Mouse (Mus musculus): ENCODE measurements around the gene Efcab9. TPM values are rescaled to one million over a fixed set of nuclear protein-coding genes. Genes with fewer than 3 reads are reported as not detected.

Gene Efcab9
- polyA plus RNA-seq, 1 experiment from 2014 or later: 0.49 TPM

DNA sequence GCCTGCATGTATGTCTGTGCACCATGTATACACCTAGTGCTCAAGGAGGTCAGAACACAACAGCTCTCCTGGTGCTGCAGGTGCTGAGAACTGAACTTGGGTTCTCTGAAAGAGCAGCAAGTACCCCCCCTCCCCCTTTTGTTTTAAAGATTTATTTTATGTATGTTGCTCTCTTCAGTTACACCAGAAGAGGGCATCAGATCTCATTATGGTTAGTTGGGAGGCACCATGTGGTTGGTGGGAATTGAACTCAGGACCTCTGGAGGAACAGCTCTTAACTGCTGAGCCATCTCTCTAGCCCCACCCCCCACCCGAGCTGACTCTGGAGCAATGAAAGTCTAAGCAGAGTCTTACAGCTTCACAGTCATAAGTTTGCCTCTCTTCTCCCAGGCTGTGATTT lies 21.0 kb downstream of the Efcab9 start:
- 67% methylated on average over 1 of the region's 1 CpGs for WGBS
- no peaks in the 10 kb centered on the region for H3K9me3 ChIP-seq (replicated peaks; ENCODE audit: low read length)
- TF ChIP-seq CTCF (IDR thresholded peaks at IDR 0.05; ENCODE audit: low read depth): peak; percentile 25; the same call in 1 of the 2 replicates
- H3K36me3 ChIP-seq (ENCODE audit: insufficient read depth, low read length): peaks cover 2% of the 10 kb centered on the region; the same call in 1 of the 2 replicates
- H3K9ac ChIP-seq (ENCODE audit: low read depth, low read length): no peak overlapping the region
- DNase-seq (ENCODE audit: low spot score): no peak
- no peak overlapping the region for H3K4me3 ChIP-seq (replicated peaks; ENCODE audit: low read depth, low read length)
- H3K27me3 ChIP-seq (ENCODE audit: insufficient read depth, low read length): no peaks in the 10 kb centered on the region
- no peak overlapping the region for H3K27ac ChIP-seq
- H3K4me2 ChIP-seq (ENCODE audit: low read length): no peak overlapping the region
- ATAC-seq (replicated peaks; ENCODE audit: low FRiP score, low read depth): no peak
- no peaks in the 10 kb centered on the region for H3K4me1 ChIP-seq (replicated peaks; ENCODE audit: insufficient read depth, low read length)

DNA sequence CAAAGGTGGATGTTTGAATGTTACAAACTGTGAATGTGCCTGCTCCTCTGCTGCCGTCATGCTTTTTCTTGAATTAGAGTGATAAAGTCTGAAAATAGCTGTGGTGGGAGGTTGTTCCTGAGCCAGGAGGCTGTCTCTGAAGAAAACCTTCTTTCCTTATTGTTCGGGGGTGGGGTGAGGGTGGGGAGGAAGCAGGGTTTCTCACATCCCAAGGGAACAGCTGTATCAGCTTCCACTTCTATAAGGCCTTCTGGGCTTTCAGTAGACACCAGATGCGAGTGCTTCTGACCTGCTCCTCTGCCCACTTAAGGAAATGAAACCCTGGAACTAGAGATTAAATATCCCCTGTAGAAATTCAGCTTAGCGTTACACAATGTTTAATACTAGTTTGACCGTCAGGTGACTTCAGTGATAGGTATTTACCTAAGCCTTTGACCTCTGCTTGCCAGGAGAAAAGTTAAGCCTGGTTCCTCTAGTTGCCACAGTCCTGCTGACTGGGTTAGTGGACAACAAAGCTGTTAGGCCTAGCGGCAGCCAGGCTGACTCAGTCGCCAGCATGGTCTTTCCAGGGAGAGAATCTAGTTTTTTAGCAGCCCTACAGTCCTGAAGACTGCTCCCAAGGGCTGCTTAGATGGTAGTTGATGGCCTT lies 26.7 kb downstream of the Efcab9 start:
- H3K27ac ChIP-seq: no peak overlapping the region
- no peaks in the 10 kb centered on the region for H3K36me3 ChIP-seq (ENCODE audit: insufficient read depth, low read length)
- no peaks in the 10 kb centered on the region for H3K9me3 ChIP-seq (replicated peaks; ENCODE audit: low read length)
- H3K4me3 ChIP-seq (replicated peaks; ENCODE audit: low read depth, low read length): no peak overlapping the region
- TF ChIP-seq CTCF (IDR thresholded peaks at IDR 0.05; ENCODE audit: low read depth): no peak
- WGBS: 53% methylated on average over 7 of the region's 7 CpGs
- no peak overlapping the region for H3K4me2 ChIP-seq (ENCODE audit: low read length)
- DNase-seq (ENCODE audit: low spot score): peak; percentile 40
- no peak overlapping the region for H3K9ac ChIP-seq (ENCODE audit: low read depth, low read length)
- no peaks in the 10 kb centered on the region for H3K4me1 ChIP-seq (replicated peaks; ENCODE audit: insufficient read depth, low read length)
- no peaks in the 10 kb centered on the region for H3K27me3 ChIP-seq (ENCODE audit: insufficient read depth, low read length)
- no peak for ATAC-seq (replicated peaks; ENCODE audit: low FRiP score, low read depth)

DNA sequence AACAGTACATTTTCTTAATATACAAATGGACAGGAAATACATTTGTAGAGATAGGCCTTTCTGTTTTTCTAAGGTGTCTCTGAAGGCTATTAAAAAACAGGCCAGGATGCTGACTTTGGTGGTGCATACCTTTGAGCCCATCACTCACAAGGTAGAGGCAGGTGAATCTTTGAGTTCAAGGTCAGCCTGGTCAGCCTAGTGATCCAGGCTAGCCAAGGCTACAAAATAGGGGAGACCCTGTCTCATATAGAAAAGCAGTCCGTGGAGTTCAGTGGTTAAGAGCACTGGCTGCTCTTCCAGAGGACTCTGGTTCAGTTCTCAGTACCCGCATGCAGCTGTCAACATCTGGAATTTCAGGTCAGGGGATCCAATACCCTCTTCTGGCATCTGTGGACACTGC lies 28.2 kb downstream of the Efcab9 start:
- DNase-seq (ENCODE audit: low spot score): no peak
- Histone ChIP-seq H3K27me3 (ENCODE audit: insufficient read depth, low read length) (no peaks in the 10 kb centered on the region), H3K36me3 (ENCODE audit: insufficient read depth, low read length) (no peaks in the 10 kb centered on the region), H3K4me3 (replicated peaks; ENCODE audit: low read depth, low read length) (no peak overlapping the region), H3K9me3 (replicated peaks; ENCODE audit: low read length) (no peaks in the 10 kb centered on the region), H3K4me1 (replicated peaks; ENCODE audit: insufficient read depth, low read length) (no peaks in the 10 kb centered on the region), H3K4me2 (ENCODE audit: low read length) (no peak overlapping the region), H3K27ac (no peak overlapping the region), H3K9ac (ENCODE audit: low read depth, low read length) (no peak overlapping the region)
- no peak for ATAC-seq (replicated peaks; ENCODE audit: low FRiP score, low read depth)
- WGBS: 95% methylated on average over 2 of the region's 2 CpGs
- TF ChIP-seq CTCF (IDR thresholded peaks at IDR 0.05; ENCODE audit: low read depth): no peak

DNA sequence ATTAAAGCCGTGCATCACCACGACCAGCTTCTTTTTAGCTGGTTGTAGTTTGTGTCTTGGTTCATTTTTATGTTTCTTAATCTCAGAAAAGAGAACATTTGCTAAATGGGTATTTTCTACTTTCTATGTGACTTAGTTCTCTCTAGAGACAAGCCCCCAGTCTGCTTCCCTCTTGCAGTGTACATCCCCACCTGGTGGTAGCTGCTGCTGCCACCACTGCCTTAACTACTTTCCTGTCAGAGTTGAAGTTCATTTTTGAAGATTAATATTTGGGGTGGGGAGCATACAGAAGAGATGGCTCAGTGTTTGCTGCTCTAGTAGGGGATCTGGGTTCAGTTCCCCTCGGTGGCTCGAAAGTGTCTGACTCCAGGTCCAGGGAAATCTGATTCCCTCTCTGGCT lies 31.9 kb downstream of the Efcab9 start:
- H3K4me1 ChIP-seq (replicated peaks; ENCODE audit: insufficient read depth, low read length): no peaks in the 10 kb centered on the region
- ATAC-seq (replicated peaks; ENCODE audit: low FRiP score, low read depth) (no peak), DNase-seq (ENCODE audit: low spot score) (no peak)
- no peaks in the 10 kb centered on the region for H3K9me3 ChIP-seq (replicated peaks; ENCODE audit: low read length)
- H3K4me3 ChIP-seq (replicated peaks; ENCODE audit: low read depth, low read length): no peak overlapping the region
- H3K27me3 ChIP-seq (ENCODE audit: insufficient read depth, low read length): no peaks in the 10 kb centered on the region
- no peak overlapping the region for H3K4me2 ChIP-seq (ENCODE audit: low read length)
- no peaks in the 10 kb centered on the region for H3K36me3 ChIP-seq (ENCODE audit: insufficient read depth, low read length)
- no peak overlapping the region for H3K9ac ChIP-seq (ENCODE audit: low read depth, low read length)
- H3K27ac ChIP-seq: no peak overlapping the region
- peak; percentile 54 for TF ChIP-seq CTCF (IDR thresholded peaks at IDR 0.05; ENCODE audit: low read depth)
- 90% methylated on average over 4 of the region's 4 CpGs for WGBS

DNA sequence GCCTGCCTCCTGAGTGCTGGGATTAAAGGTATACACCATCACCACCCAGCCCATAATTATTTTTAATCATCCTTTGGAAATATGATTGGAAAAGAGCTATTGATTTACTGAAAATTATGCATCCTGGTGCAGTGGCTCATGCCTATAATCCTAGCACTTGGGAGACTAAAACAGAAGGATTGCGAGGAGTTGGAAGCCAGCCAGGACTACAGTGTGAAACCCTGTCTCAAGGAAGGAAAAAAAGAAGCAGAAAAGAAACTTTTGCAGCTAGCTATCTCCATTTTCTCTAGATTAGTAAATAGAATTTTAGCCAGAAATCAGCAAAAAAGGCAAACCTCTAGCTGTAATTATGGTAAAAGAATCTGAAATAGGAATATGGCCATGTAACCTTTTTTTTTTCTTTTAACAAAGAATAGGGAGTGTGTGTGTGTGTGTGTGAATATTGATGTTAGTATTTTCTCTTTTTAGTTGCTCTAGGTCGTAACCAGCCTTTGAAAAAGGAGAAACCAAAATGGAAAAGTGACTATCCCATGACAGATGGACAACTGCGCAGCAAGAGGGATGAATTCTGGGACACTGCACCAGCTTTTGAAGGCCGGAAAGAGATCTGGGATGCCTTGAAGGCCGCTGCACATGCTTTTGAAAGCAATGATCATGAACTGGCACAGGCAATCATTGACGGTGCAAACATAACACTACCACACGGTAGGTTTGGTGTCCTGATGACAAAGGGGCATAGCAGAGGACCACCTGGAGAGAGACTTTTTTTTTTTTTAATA lies 32.9 kb downstream of the Efcab9 start:
- no peak overlapping the region for H3K4me3 ChIP-seq (replicated peaks; ENCODE audit: low read depth, low read length)
- no peaks in the 10 kb centered on the region for H3K27me3 ChIP-seq (ENCODE audit: insufficient read depth, low read length)
- no peak for TF ChIP-seq CTCF (IDR thresholded peaks at IDR 0.05; ENCODE audit: low read depth)
- DNase-seq (ENCODE audit: low spot score): peak; percentile 42
- WGBS: 86% methylated on average over 7 of the region's 7 CpGs
- H3K27ac ChIP-seq: no peak overlapping the region
- H3K4me2 ChIP-seq (ENCODE audit: low read length): no peak overlapping the region
- no peak for ATAC-seq (replicated peaks; ENCODE audit: low FRiP score, low read depth)
- H3K9ac ChIP-seq (ENCODE audit: low read depth, low read length): no peak overlapping the region
- H3K4me1 ChIP-seq (replicated peaks; ENCODE audit: insufficient read depth, low read length): no peaks in the 10 kb centered on the region
- H3K9me3 ChIP-seq (replicated peaks; ENCODE audit: low read length): no peaks in the 10 kb centered on the region
- no peaks in the 10 kb centered on the region for H3K36me3 ChIP-seq (ENCODE audit: insufficient read depth, low read length)

DNA sequence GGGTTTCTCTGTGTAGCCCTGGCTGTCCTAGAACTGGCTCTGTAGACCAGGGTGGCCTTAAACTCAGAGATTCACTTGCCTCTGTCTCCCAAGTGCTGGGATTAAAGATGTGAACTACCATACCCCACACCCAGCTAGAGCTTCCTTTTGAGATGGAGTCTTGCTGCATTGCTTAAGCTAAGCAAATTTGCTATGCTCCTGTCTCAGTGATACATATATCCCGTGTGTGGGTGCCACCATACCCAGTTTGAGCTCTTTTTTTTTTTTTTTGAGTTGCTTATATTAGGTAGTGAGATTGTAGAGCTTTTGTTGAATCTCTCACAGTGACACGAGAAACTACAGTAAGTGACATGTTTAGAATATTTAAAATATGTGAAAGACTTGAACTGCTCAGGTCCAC lies 36.6 kb downstream of the Efcab9 start:
- no peaks in the 10 kb centered on the region for H3K9me3 ChIP-seq (replicated peaks; ENCODE audit: low read length)
- no peak for TF ChIP-seq CTCF (IDR thresholded peaks at IDR 0.05; ENCODE audit: low read depth)
- no peak overlapping the region for H3K27ac ChIP-seq
- H3K9ac ChIP-seq (ENCODE audit: low read depth, low read length): no peak overlapping the region
- no peaks in the 10 kb centered on the region for H3K36me3 ChIP-seq (ENCODE audit: insufficient read depth, low read length)
- DNase-seq (ENCODE audit: low spot score) (no peak), ATAC-seq (replicated peaks; ENCODE audit: low FRiP score, low read depth) (no peak)
- H3K4me1 ChIP-seq (replicated peaks; ENCODE audit: insufficient read depth, low read length): no peaks in the 10 kb centered on the region
- H3K4me2 ChIP-seq (ENCODE audit: low read length): no peak overlapping the region
- 72% methylated on average over 2 of the region's 2 CpGs for WGBS
- H3K4me3 ChIP-seq (replicated peaks; ENCODE audit: low read depth, low read length): no peak overlapping the region
- H3K27me3 ChIP-seq (ENCODE audit: insufficient read depth, low read length): no peaks in the 10 kb centered on the region
